Mouse (Mus musculus) left cerebral cortex, adult 9 months (tissue): ENCODE results near the gene Sgpl1.

ENCODE experiments used
- DNase-seq, 2 experiments: peaks; one replicate each; pipeline ENCODE4 v3.0.0; 2022; ENCODE audit warnings: low spot score in 2 of 2

The Sgpl1 gene

DNA sequence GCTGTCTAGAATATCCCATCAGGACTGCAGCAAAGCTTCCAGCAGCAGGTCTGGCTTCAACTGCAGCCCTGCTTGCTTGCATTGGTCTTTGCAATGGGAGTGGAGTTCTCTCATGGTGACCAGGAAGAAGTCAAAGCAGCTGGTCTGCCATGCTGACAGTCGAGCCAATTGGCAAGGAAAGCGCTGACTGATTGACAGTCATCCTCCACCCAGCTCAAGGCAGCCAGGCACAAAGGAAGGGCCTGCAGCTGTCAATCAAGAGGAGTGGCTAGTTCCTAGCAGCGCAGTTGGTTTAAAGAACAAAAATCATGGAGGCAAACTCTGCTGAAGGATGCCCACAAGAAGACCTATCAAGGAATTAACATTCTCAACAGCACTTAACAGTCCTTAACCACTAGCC lies 61.0 kb downstream of the Sgpl1 start:
- no peak for DNase-seq

DNA sequence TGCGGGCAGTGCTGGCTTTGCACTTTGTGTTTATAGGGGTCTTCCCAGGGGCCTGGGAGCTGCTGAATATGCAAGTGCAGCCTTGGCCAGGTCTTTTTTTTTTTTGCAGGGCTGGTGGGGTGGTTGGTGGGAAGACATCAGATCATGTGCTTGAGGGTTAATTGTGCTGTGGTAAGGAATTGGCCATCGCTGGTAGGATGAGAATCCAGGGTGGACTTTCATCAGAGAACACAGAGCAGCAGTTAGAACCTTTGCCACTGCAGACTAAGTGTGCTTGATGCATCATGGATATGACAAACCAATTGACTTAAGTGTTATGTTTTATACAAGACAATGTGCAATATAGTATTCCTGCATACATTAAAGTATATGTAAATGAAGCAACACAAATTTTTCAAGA lies 62.1 kb downstream of the Sgpl1 start:
- no peak for DNase-seq

GRCm38 (mm10) chr10:61080931-61081255 lies 66.6 kb downstream of the Sgpl1 start:
- DNase-seq: no peak

DNA sequence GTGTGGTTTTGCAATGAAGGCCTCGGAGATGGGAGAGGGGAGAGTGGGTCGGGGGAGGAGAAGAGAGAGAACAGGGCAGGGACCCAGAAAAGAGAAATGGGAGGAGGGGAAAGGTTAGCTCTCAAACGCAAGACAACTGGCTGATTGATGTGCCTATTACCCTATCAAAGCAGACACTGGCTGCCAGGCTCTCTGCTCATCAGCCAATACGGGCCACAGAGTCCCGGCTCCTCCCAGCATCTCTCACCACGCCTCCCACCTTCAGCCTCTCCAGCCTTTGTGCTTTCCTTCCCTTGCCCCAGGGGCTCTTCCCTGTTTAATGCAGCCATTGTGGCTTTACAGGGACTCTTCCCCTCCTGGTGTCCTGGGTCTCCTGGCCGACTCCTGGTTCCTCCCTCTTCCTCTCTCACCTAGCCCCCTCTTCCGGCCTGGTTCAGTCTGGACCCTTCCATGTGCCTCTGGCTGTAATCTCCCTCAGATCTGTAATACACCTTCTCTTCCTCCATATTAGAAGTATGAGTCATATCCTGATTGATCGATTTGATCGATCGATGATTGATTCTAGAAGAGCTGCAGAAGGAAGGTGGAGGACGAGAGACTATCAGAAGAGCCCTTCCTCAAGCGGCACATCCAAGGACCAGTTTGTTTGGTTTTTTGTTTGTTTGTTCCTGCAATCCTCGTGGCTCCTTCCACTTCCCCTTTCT lies 67.1 kb downstream of the Sgpl1 start:
- peak in 1 of 2 experiments; percentile 55 for DNase-seq

GRCm38 (mm10) chr10:61075607-61076006 lies 71.9 kb downstream of the Sgpl1 start:
- DNase-seq: no peak

DNA sequence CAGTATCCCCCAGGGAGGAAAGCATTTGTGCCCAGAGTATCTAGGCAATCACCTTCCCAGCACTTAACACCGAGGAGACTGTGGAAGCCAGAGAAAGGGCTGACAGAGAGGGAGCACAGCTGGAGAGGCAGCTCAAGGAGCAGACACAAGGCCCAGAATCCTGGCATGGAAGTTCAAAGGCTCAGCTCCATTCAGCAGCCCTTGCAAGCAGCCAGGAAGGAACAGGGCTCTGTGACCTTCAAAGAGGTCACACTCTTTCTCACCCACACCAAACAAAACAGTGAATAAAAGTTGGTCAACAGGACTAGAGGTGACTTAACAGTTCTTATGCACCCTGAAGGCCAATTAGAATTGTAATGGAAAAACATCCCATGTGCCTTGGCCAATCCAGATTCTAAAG lies 72.9 kb downstream of the Sgpl1 start:
- DNase-seq: no peak

DNA sequence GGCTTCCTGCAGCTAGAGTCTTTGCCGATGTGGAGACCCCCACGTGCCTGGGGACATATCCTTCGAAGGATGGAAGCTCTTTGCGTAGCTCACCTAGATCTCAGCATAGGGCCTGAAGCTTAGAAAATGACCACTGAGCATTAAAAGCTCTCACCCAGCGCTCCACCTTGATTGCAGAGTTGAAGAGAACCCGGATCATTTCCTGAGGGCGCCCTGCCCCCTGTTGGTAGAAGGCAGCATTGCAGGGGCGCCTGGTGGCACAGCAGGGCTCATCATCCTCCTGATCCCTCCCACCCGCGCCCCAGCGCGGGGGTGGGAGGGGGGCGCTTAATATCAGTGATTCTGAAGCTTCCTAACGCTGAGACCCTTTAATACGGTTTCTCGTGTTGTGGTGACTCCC lies 75.2 kb downstream of the Sgpl1 start:
- DNase-seq: peak in 1 of 2 experiments; percentile 54

DNA sequence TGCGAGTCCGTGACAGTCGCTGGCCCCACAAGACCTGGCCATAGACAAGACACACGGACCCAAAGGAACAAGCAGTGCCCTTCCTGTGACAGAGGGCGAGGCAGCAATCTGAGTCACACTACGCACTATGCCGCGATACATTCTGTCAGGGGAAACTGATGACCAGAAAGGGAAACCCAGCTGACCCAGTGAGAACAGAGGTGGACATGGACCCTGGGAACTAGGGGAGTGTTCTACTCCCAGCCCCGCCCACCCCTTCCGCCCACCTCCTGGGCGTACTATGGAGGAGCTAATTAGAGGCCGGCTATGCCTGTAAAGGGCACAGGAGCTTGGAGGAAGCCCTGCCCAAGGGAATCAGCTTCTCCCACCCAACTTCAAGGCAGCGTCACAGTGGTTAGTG lies 78.3 kb downstream of the Sgpl1 start:
- no peak for DNase-seq

- peak in 1 of 2 experiments; percentile 62 for DNase-seq
These were observed 78.9 kb downstream of the Sgpl1 start for GRCm38 (mm10) chr10:61068436-61069192.

- no peak for DNase-seq
These were observed 82.1 kb downstream of the Sgpl1 start for GRCm38 (mm10) chr10:61065287-61066005.

- DNase-seq: no peak
These were observed 82.9 kb downstream of the Sgpl1 start for GRCm38 (mm10) chr10:61064635-61065034.

DNA sequence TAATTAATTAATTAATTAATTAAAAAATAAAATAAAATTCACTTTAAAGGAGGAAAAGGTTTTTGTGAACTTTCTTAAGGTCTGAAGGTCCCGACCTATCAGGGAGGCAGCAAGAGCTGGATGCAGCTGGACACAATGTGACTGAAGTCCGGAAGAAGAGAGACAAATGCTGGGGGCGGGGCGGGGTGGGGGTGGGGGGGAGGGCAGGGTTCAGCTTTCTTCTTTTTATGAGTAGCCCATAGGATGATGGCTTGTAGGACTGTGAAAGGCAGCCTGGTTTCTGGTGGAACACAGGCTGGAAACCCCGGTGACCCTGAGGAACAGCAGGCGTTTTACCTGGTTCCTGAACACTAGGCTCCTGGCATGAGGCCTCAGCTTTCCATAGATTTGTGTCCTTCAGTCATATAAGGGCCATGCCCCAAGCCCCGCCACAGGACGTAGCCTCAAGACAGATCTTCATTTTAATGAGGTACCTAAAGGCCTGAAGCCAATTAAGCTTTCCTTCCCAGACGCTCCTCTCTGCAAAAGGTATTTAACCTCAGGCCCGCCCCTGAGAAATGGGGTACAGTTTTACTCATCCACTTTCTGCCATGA lies 84.1 kb downstream of the Sgpl1 start:
- no peak for DNase-seq

DNA sequence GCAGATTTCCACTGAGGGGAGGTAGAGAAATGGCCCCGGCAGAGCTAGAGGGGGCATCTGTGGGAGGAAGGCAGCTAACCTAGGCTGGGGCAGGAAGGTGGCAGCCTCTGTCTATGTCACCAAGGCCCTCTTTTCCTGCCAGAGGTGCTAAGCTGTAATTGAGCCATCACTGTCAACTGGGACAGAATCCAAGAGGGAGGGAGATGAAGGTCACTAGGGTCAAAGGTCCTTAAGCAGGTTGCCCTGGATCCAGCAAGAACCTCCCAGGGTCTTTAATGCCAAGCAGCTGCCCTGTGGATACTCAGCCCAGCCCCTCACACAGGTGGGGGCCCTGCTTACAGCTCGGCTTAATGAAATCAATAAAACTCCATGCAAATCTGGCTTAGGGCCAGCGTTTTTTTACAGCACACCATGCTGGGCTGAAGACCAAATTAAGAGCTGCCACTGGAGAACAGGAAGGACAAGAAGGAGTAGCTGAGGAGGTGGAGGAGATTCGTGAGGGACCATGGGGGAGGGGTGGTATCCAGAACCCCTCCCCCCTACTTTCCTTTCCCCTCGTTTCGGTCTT lies 87.9 kb downstream of the Sgpl1 start:
- DNase-seq: no peak

GRCm38 (mm10) chr10:61059101-61059500 lies 88.4 kb downstream of the Sgpl1 start:
- DNase-seq: no peak

- no peak for DNase-seq
These were observed 90.8 kb downstream of the Sgpl1 start for GRCm38 (mm10) chr10:61056661-61057060.

DNA sequence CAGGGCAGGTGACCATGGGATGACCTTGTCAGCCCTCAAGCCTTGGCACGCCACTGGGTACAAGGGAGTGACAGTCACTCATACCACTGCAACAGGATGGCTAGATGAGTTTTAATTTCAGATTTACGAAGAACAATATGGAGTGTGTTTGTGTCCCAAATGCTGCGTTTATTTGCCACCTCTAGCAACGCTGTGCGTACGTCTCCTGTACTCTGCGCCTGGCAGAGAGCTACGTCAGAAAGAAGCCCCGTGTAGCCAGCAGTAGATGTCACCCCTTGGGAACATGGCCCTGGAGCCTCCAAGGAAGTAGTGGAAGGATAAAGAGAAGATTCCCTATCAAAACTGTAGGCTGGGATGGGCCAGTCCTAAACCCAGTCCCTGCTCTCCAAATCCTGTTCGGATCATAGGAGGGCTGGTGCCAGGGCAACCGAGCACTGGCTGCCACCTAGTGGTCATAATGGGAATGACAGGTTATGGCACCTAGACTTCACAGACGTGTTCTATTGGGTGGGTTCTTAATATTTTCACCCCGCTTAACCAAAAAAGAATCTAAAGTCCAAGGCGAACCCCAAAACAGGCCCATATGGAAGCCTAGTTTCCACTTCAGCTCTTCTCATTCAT lies 95.4 kb downstream of the Sgpl1 start:
- DNase-seq: peak in 1 of 2 experiments; percentile 70
